Mouse (Mus musculus) right cerebral cortex, adult 2 months (tissue): Measurements from ENCODE around the gene Gsdme.

Experiments used
- DNase-seq, 2 experiments: peaks; one replicate each; pipeline ENCODE4 v3.0.0; 2021 to 2022; ENCODE audit warnings: low spot score in 2 of 2

Gene Gsdme

GRCm38 (mm10) chr6:50263670-50264069 is at the start of gene Gsdme:
TSS of gene Gsdme (minus strand) at chr6:50263862.
- no peak for DNase-seq

- DNase-seq, result peak; percentile 77 to 86
These were observed 49.0 kb upstream of the Gsdme start for GRCm38 (mm10) chr6:50312647-50313046.

- DNase-seq, result peak; percentile 69 to 70
These were observed 45.4 kb upstream of the Gsdme start for GRCm38 (mm10) chr6:50309019-50309418.

- no peak for DNase-seq
These were observed 43.0 kb upstream of the Gsdme start for GRCm38 (mm10) chr6:50306625-50307024.

- DNase-seq, result peak; percentile 87 to 92
These were observed 41.4 kb upstream of the Gsdme start for GRCm38 (mm10) chr6:50304949-50305491.

- DNase-seq, result no peak
These were observed 37.5 kb upstream of the Gsdme start for GRCm38 (mm10) chr6:50301121-50301520.

- no peak for DNase-seq
These were observed 37.0 kb upstream of the Gsdme start for GRCm38 (mm10) chr6:50300622-50301021.

- DNase-seq, result no peak
These were observed 35.4 kb upstream of the Gsdme start for GRCm38 (mm10) chr6:50299071-50299470.

- DNase-seq, result no peak
These were observed 34.0 kb upstream of the Gsdme start for GRCm38 (mm10) chr6:50297671-50298070.

- no peak for DNase-seq
These were observed 31.5 kb upstream of the Gsdme start for GRCm38 (mm10) chr6:50295136-50295535.

- peak; percentile 83 to 85 for DNase-seq
These were observed 30.5 kb upstream of the Gsdme start for GRCm38 (mm10) chr6:50294128-50294527.

GRCm38 (mm10) chr6:50291650-50292049 is 28.0 kb upstream of the Gsdme start:
- no peak for DNase-seq

- no peak for DNase-seq
These were observed 23.2 kb upstream of the Gsdme start for GRCm38 (mm10) chr6:50286881-50287280.

GRCm38 (mm10) chr6:50279642-50280041 is 16.0 kb upstream of the Gsdme start:
- no peak for DNase-seq

GRCm38 (mm10) chr6:50273947-50274346 is 10.3 kb upstream of the Gsdme start:
- DNase-seq, result no peak

- DNase-seq, result no peak
These were observed 9.8 kb upstream of the Gsdme start for GRCm38 (mm10) chr6:50273416-50273815.

GRCm38 (mm10) chr6:50262310-50262709 is 1.4 kb downstream of the Gsdme start:
- DNase-seq, result no peak

- no peak for DNase-seq
These were observed 1.8 kb downstream of the Gsdme start for GRCm38 (mm10) chr6:50261922-50262261.

GRCm38 (mm10) chr6:50261201-50261921 is 2.3 kb downstream of the Gsdme start:
- peak; percentile 80 to 85 for DNase-seq

GRCm38 (mm10) chr6:50255356-50255755 is 8.3 kb downstream of the Gsdme start:
- DNase-seq, result no peak

GRCm38 (mm10) chr6:50254723-50255184 is 8.9 kb downstream of the Gsdme start:
- peak; percentile 65 to 71 for DNase-seq

- no peak for DNase-seq
These were observed 11.0 kb downstream of the Gsdme start for GRCm38 (mm10) chr6:50252690-50253089.

GRCm38 (mm10) chr6:50247791-50248190 is 15.9 kb downstream of the Gsdme start:
- no peak for DNase-seq

GRCm38 (mm10) chr6:50247356-50247755 is 16.3 kb downstream of the Gsdme start:
- DNase-seq, result no peak
